Mouse (Mus musculus): ENCODE measurements around the gene Exosc2.

DNA sequence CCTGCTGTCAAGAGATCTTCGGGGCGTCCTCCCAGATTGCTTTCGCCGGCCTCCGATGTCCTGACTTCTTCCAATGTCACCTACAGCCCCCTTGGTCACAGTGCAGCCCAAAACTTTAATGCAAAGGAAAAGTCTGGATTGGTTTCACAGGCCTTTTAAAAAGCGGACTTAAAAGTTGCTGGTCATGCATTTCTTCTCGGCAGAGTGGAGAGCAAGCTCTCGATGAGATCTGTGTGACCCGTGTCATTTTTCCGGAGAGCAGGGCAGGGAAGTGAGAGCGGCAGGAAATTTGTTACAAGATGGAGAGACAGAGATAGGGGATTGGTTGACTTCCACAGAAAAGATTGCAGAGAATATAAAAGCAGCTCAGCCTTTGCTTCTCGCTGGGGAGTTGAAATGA is 18.5 kb downstream of the Exosc2 start:
- TF ChIP-seq CTCF (IDR thresholded peaks at IDR 0.05; ENCODE audit: extremely low read depth, insufficient read depth, low read length), result no peak
- no peak for TF ChIP-seq POLR2A (IDR thresholded peaks at IDR 0.05; ENCODE audit: extremely low read depth, insufficient read depth, low read length)

Data from cortical plate, adult 2 months (tissue).